Mouse (Mus musculus) gonadal fat pad, adult 2 months (tissue): ENCODE data around the gene Slc39a11. TPM values are rescaled to one million over a fixed set of nuclear protein-coding genes. Genes with fewer than 3 reads are reported as not detected.
"Not testable (repeated sequence)": the region's sequence is repeated elsewhere in the genome, so short reads cannot be mapped to it uniquely, and the experiment has no call there.

Experiments
- DNase-seq: peaks from one replicate; pipeline ENCODE4 v3.0.0-alpha.2; 2012; ENCODE audit warnings: low read depth
- polyA plus RNA-seq: library from polyadenylated mRNA; depleted of rRNA; stranded (reverse); fragments of >200 nt; gene quantifications from 2 replicates; pipeline ENCODE4 v1.2.3, GENCODE M21; 2012

The Slc39a11 gene
- polyA plus RNA-seq, 1 experiment = 29.2 TPM

GRCm38 (mm10) chr11:113667122-113667521 lies 17.2 kb upstream of the Slc39a11 start:
- no peak for DNase-seq

- no peak for DNase-seq
Measured at GRCm38 (mm10) chr11:113666648-113667047, 16.8 kb upstream of the Slc39a11 start.

- no peak for DNase-seq
Measured at GRCm38 (mm10) chr11:113666205-113666604, 16.3 kb upstream of the Slc39a11 start.

- no peak for DNase-seq
Measured at GRCm38 (mm10) chr11:113664279-113664678, 14.4 kb upstream of the Slc39a11 start.

- DNase-seq = no peak
Measured at GRCm38 (mm10) chr11:113661835-113662351, 12.0 kb upstream of the Slc39a11 start.

GRCm38 (mm10) chr11:113660940-113661339 lies 11.1 kb upstream of the Slc39a11 start:
- no peak for DNase-seq

GRCm38 (mm10) chr11:113660213-113660612 lies 10.3 kb upstream of the Slc39a11 start:
- DNase-seq = not testable (repeated sequence)

GRCm38 (mm10) chr11:113658763-113659162 lies 8.9 kb upstream of the Slc39a11 start:
- DNase-seq = no peak

GRCm38 (mm10) chr11:113658319-113658718 lies 8.4 kb upstream of the Slc39a11 start:
- DNase-seq = no peak

- DNase-seq = no peak
Measured at GRCm38 (mm10) chr11:113657221-113657620, 7.3 kb upstream of the Slc39a11 start.

GRCm38 (mm10) chr11:113656511-113656932 lies 6.6 kb upstream of the Slc39a11 start:
- no peak for DNase-seq

GRCm38 (mm10) chr11:113654561-113655270 lies 4.8 kb upstream of the Slc39a11 start:
- DNase-seq = no peak

GRCm38 (mm10) chr11:113654105-113654504 lies 4.2 kb upstream of the Slc39a11 start:
- DNase-seq = no peak

GRCm38 (mm10) chr11:113652516-113652915 lies 2.6 kb upstream of the Slc39a11 start:
- DNase-seq = no peak

- no peak for DNase-seq
Measured at GRCm38 (mm10) chr11:113651907-113652273, 2.0 kb upstream of the Slc39a11 start.

GRCm38 (mm10) chr11:113651206-113651906 lies 1.5 kb upstream of the Slc39a11 start:
- DNase-seq = no peak

GRCm38 (mm10) chr11:113648690-113649352 lies 1.1 kb downstream of the Slc39a11 start, which contains the start of gene Cog1:
TSS of gene Cog1 (plus strand) at chr11:113649169.
- DNase-seq = no peak

- DNase-seq = no peak
Measured at GRCm38 (mm10) chr11:113648152-113648551, 1.7 kb downstream of the Slc39a11 start.

- DNase-seq = no peak
Measured at GRCm38 (mm10) chr11:113645181-113645580, 4.7 kb downstream of the Slc39a11 start.

- DNase-seq = no peak
Measured at GRCm38 (mm10) chr11:113638680-113639079, 11.2 kb downstream of the Slc39a11 start.

- DNase-seq = no peak
Measured at GRCm38 (mm10) chr11:113634699-113635121, 15.2 kb downstream of the Slc39a11 start.

GRCm38 (mm10) chr11:113633398-113633797 lies 16.5 kb downstream of the Slc39a11 start:
- no peak for DNase-seq
